Mouse (Mus musculus) right cerebral cortex, postnatal 36 days (tissue): ENCODE results near the gene 3110082J24Rik.

Experiments used
- DNase-seq, 2 experiments: peaks; one replicate each; pipeline ENCODE4 v3.0.0; 2022; ENCODE audit warnings: low spot score in 2 of 2, mixed read lengths in 1 of 2

Gene 3110082J24Rik

DNA sequence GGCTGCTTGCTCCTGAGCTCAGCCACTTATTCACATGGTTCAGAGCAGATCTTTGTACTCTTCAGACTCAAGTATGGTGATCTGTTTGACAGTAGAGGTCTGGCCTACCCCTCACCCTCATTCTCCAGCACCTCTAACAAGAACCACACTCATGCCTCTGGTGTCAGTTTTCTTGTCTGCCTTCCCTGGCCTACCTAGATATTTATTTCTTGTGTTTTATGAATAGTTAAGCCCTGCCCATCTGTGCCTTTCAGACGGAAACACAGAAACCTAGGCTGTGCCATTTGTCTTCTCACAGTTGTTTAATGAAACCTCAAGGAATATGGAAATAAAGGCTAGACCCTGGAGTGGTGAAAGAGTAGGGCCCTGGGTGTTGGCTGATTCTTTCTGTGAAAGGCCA is 12.1 kb upstream of the 3110082J24Rik start:
- no peak for DNase-seq

DNA sequence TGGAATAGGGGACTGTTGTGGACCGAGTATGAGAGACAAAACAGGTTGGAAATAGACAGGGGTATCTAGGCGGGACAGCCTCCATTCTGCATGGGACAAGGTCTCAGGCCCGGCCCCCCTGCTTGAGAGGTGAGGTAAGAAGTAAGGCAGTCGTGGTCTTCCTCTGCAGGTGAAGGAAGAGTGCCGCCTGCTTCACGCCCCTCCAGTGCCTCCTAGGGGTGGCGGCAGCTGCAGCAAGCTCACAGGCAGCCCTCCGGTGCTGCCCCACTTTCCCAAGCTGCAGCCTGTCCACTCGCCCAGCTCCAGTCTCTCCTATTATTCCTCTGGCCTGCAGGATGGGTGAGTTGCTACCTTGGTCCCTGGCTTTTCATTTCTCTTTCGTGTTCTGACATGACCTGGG is 9.8 kb upstream of the 3110082J24Rik start:
- DNase-seq, result no peak

DNA sequence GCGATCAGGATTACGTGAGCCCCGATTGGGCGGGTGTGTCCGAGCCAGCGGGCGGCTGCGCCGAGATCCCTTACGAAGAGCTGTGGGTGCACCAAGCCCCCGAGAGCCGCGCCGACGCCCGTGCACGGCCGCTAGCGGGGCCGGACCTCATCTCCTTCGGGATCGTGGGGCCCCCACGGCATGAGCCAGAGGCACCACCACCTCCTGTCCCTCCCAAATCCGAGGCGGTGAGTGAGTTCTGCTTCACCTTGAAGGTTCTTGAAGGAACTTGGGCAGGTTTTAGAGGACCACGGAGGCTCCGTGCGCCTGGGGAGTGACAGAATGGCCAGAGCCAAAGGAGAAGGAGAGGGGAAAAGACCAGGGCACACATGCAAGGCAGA is 8.9 kb upstream of the 3110082J24Rik start:
- DNase-seq, result no peak

DNA sequence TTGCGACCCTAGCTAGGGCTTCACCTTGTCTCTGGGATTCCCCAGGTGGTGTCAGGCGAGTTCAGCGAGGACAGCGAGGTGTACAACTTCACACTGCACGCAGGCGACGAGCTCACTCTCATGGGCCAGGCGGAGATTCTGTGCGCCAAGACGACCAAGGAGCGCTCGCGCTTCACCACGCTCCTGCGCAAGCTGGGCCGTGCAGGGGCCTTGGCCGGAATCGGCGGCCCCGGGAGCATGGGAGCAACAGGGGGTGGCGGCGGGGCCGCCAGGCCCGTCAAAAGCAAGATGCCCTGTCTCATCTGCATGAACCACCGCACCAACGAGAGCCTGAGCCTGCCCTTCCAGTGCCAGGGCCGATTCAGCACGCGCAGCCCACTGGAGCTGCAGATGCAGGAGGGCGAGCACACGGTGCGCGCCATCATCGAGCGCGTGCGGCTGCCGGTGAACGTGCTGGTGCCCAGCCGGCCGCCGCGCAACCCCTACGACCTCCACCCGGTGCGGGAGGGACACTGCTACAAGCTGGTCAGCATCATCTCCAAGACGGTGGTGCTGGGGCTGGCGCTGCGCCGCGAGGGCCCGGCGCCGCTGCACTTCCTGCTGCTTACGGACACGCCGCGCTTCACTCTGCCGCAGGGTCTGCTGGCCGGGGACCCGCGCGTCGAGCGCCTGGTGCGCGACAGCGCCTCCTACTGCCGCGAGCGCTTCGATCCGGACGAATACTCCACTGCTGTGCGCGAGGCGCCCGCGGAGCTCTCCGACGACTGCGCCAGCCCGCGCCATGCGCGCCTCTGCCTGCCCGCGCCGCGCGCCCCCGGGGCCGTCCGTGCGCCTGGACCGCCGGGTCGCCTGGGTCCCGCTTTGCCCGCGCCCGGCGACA is 8.2 kb upstream of the 3110082J24Rik start:
- DNase-seq, result peak; percentile 33 to 44

DNA sequence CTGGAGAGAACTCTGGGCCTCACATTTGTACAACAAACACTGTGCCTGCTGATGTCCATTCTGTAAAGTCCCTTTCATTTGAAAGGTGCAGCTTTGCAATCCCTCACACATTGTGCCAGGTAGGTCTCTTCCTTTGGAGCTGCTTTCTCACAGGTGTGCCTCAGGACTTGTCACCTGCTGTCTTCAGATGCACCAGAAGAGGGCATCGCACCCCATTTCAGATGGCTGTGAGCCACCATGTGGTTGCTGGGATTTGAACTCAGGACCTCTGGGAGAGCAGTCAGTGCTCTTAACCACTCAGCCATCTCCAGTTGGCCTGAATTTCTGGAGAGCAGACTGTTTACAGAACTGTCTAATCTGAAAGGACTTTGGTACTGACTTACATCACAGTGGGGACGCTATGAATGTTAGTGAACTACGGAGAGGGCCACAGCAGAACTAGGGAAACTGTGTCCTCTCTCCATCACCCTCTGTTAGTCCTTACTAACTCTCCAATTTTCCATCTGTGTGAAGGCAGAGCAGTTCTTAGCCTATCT is 6.7 kb upstream of the 3110082J24Rik start:
- no peak for DNase-seq

DNA sequence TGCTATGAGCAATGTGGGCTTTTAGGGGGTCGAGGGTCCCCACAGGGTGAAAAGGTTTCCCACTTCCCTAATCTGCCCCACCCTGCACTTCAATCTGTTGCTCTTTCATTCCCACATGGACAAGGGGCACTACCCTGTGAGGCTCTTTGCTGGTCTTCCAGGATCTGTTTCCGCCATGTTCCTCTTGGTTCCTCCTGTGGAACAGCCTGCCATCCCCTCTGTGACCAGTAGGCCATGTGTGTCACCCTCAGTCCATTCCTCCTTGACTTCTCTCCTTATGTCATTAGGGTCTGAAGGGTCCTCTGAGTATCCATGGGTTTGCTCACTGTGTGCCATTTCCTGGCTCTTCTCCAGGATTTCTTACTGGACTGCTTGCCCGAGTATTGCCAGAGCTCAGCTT is 5.9 kb upstream of the 3110082J24Rik start:
- DNase-seq, result no peak

DNA sequence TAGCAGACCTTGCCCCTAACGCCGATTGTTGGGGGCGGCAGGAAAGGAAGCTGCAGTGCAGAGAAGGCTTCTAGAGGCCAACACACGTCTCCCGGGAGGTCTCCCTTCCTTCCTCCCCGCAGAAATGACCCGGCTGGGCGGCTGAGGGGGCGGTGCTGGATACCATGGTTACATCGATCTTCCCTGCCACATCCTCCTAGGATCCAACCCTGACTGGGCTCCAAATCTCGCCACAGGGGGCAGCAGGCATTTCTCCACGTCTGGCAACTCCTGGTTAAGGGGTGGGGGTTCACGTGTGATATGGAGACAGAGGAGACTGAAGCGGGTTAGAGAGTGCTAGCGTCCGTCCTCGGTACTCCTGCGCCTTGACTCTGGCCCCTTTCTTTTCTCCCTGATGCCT is 5.2 kb upstream of the 3110082J24Rik start:
- DNase-seq, result no peak

DNA sequence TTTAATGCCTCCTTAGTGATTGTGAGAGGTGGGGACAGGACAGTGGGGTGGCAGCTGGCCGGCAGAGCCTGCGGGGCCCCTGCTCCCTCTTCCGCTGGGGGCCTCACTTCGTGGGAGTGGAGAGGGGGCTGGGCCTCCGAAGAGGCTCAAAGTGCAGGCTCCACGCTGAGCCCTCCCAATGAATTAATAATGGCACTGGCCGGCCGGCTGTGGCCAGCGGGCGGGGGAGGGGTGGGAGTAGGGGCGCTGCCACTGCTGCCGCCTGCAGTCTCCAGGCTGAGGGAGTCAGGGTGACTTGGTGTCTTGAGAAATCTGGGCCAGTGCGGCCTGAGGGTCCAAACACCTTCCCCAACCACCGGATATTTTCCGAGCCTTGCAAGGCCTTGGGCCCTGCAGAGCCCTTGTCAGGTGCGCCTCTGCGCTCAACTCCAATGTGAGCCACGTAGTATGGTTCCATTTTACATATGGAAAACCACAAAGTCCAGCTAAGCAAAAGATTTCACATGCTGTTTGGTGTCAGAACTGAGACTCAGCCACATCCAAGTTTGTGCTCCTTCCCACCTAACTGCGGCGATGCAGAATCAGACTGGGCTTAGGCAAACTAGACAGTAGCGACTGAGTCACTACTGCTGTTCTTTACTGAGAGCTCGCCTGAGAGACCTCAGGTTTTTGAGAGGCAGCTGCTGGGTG is 4.6 kb upstream of the 3110082J24Rik start:
- no peak for DNase-seq

DNA sequence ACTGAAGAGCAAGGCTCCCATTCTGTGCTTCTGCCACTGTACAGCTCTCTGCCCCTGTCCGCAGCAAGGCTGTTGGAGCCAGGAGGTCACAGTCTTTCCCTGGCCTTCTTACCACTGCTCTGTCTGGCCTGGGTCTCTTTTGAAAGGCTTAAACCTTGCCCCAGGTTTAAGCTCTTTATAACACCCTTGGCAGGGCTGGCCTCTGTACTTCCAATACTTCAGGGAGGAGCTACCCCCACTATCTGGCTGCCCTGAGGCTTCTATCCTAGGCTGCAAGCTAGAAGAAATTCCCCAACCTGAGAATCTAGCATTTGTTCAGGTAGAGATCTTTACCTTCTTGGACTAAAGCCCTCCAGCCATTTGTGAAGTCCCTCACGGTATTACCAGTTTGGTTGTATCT is 4.0 kb upstream of the 3110082J24Rik start:
- no peak for DNase-seq

DNA sequence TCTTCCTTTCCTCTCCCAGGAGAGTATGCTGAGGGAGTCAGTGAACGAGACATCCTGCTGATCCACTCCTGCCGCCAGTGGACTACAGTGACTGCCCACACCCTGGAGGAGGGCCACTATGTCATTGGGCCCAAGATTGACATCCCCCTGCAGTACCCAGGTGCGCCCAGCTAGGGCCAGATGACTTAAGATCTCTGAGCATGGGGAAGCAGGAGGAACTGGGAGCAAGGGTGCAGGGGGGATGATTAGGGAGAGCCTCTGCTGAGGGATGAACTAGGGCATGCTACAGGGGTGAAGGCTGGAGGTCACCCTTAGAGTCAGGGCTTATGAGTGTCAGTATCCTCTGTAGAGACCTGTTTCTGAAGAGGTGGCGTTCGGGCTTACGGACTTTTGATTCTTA is 2.3 kb upstream of the 3110082J24Rik start:
- DNase-seq, result no peak

DNA sequence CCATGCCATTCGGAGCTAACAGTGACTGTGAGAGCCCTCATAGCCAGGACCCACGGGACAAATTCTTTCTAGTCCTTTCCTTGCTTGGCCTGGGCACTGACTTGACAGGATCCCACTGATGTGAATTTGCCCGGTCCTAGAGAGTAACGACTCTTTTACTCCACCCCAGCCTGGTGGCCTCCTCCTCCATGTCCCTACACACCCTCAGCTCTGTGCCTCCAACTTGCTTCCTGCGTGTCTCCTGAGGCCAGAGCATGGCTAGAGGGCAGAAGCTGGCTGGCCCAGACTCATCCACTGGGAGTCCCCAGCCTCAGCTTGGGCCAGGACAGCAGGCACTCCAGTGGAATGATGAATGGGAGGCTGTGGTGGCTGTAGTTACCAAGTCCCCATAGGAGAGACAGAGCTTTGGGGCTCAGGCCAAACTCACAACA is 1.7 kb upstream of the 3110082J24Rik start:
- DNase-seq, result no peak

DNA sequence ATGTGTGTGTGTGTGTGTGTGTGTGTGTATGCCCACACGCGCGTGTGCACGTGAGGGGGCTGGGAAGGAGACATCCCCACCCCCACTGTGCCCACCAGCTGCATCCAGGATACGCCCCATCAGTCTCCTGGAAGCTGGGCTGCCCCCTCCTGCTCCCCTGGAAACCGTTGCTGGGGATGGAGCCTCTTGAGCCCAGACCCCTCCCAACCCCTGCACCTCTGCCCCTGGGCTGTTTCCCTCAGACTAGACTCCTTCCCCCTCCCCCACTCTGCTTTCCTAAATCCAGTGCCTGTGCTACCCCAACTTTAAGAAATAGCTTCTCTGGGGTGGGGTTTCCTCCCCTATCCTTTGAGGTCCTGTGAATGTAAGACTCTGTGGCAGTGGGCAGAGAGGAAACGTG is 1.3 kb upstream of the 3110082J24Rik start:
- no peak for DNase-seq

DNA sequence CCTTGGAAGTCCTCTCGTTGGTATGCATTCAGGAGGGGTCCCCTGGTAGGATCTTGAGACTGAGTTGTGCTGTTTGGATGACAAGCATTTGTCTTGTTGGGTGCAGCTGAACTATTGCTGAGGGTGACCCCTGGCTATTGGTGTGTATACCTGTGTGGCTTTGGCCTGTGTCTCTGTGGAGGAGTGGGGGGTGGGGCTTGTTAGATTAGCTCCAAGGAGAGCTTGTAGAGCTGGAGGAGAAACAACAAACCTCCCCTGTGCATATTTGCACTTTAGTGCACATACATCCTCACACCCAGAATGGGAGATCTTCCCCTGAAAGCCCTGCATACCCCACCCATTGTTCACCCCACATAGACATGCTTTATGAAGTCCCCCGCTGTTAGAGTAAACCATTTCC is 870 bp upstream of the 3110082J24Rik start:
- DNase-seq, result no peak

DNA sequence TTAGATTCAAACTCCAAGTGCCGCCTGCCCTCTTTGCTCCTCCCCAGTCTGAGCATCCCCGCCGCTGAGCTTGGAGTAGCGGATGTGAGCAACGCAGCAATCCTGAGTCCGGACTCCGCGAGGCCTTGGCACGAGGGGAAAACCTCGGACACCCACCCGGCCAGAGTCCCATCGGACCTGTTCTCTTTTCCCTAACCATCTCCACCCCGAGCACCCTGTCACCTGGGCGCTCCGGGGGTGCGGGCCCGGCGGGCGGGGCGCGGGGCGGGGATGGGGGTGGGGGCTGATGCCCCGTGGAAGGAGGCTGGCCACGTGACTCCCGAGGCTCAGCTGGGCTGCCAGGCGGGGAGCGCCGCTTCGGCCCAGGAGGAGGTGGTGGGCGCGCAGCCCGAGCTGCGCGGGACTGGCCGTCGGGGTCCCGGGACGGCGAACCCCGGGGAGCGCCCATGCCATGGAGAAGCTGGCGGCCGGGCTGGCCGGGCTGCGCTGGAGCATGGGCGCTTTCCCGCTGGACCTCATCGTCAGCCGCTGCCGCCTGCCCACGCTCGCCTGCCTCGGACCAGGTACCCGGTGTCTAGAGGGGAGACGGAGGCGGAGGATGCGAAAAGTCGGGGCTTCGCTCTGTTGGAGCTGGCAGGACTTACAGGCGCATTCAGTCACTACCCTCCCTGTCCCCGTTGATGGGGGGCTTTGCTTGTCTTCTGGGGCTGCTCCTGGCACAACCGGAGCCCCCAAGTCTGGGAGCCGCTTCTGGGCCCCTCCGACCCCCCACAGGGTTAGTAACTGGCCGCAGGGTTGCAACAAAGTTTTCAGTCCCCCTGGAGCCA is 832 bp downstream of the 3110082J24Rik start, which contains the start of gene Garem2:
Gene Garem2 (plus strand): TSS at position 321 of the 827 bp plus-strand sequence.
- DNase-seq, result no peak

DNA sequence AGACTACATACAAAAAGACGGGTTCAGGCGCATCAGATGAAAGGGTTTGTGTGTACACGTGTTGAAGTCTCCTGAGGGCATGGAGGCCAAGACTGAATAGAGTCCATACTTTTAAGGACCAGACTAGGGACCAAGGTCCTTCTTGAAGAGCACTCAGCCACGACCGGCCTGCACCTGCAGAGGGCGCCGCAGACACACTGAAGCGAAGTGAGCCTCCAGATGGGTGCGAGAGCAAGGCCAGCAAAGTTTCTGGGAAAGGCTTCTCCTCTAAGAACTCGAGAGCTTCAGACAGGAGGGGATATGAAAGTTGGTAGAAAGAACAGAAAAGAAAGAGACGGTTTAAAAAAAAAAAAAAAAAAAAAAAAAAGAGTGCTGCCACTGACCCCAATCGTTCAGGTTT is 1.5 kb downstream of the 3110082J24Rik start:
- no peak for DNase-seq

DNA sequence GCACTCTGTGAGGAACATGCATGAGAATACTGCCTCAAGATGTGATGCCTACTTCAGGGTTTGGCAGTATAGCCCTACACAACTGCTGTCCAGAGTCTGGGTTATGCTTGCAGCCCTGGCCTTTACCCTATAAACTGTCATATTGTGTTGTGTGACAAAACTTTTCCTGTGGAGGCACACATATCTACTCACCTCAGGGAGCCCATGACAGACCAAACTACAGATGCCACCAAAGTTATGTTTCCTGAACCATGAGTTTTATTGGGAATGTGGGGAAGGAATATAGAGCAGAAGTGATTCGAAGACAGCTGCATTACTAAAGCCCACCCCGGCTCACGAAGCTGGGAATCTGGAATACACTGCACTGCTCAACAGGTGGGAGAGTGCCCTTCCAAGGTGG is 2.5 kb downstream of the 3110082J24Rik start:
- DNase-seq, result no peak

DNA sequence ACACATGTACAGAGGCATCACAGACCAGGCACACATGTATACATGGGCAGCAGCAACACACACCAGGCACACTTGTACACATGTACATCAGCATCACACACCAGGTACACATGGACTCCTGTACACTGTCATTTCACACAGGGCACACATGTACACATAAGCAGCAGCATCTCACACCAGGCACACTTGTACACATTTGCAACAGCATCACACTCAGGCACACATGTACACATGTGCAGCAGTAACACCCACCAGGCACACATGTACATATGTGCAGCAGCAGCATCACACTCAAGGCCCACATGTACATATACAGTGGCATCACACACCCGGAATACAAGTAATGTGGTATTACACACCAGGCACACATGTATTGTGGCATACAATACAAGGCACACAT is 7.6 kb downstream of the 3110082J24Rik start:
- DNase-seq, result no peak

DNA sequence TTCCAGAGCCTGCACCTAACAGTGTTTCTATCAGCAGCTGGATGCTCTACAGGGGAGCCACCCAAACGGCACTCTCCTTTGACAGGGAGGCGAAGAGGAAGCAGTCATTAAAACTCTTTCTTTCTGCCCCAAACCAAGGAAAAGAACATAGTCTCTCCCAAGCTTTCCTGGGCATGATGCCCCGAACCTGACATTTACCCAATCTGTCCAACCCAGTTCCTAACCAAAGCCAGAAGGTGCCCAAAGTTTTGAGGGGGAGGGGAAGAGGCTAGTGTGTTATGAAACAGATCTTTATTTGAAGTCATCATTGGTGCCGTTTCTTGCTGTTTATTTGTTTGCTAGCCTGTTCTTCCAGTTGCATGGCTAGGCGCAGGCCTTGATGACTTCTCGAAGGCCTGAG is 10.2 kb downstream of the 3110082J24Rik start:
- no peak for DNase-seq

DNA sequence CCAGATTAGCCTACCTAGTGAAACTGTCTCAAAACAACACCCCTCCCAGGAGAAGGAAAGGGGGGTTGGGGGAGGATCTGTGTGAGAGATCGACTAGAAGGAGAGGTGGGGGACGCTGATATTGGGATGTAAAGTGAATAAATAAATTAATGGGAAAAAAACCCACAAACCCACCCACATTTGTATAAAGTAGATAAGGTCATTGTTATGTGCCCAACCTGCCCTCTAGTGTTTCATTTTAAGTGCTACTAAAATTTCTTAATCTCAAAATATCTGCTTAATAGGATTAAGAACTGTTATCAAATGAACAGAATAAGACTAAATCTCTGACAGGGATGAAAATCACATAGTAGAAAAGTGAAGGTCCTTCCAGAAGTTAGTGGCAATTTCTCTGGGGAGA is 11.5 kb downstream of the 3110082J24Rik start:
- no peak for DNase-seq

DNA sequence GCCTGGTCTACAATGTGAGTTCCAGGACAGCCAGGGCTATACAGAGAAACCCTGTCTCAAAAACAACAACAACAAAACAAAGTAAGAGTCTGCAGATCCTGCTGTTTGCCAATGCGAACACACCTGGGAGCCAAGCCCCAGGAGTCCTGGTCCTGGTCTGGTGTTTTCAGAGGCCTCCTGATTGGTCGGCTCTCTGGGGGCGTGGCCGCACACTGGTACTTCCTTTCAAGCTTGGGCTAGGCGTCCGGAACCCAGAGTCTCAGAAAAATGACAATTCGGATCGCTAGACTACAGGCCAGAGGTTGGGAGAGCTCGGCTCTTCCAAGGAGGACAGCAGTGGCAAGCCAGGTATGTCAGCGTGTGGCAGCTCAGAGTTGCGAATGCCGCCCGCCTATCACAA is 13.2 kb downstream of the 3110082J24Rik start:
- no peak for DNase-seq

DNA sequence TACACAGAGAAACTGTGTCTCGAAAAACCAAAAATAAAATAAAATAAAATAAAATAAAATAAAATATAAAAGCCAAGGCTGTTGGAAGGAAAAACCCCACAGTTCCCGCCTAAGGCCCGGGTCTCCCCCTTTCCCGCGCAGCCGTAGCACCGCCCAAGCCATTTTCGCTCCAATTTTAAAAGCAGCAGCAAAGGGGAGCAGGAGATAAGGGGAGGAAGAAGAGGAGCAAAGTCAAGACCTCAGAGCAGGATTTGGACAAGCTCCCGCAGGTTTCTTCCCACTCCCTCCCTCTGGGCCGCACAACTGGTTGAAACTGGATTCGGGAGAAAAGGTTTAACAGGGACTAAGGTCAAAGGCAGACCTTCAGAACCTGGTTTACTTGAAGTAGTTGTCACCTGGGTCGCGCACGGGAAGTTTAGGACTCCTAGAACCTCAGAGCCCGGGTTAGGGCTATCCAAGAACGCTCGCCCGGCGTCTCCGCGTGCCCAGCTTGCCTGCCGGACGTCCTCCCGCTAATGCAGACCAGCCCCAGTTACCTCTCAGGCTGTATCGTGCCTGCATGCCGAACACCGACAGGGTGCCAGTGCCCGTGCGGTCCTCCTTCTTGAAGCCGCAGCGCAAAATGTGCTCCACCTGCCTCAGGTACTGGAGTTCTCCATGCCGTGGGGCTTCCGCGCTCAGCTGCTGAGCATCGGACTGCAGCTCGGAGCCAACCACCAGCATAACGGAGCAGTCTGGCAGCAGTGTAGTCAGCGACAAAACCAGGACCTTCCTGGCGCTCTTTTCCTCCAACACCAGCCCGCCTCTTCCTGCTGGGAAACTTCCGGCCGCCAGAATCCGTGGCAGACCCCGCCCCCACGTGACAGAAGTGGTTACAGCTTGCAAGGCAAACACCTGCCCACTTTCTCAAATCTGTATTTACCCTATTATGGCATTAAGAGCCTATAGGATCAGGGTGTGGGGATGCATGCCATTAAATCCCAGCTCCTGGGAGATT is 32.8 kb downstream of the 3110082J24Rik start, which contains the start of gene Tyms:
Gene Tyms (minus strand): TSS at position 793 of the 997 bp plus-strand sequence.
- DNase-seq, result peak; percentile 50 to 56
